Mouse (Mus musculus) small intestine, adult 2 months (tissue): ENCODE measurements around the gene Grm8.

ENCODE experiments used
- CTCF ChIP-seq: fragments of 200-500 bp; IDR thresholded peaks from 2 replicates; pipeline ENCODE4 v1.5.1; 2012; ENCODE audit warnings: low read depth, mild to moderate bottlenecking, control low read depth, inconsistent platforms, low read length, moderate library complexity, mixed read lengths; ENCODE audit not compliant: insufficient replicate concordance, insufficient read length; ENCODE audit errors: extremely low read depth
- POLR2A ChIP-seq: fragments of 200-500 bp; IDR thresholded peaks from 2 replicates; pipeline ENCODE4 v1.6.1; 2012; ENCODE audit warnings: low read depth, mild to moderate bottlenecking, control low read depth, inconsistent platforms, low read length, moderate library complexity

- TF ChIP-seq CTCF (no peak), POLR2A (no peak)
These were observed 652 bp downstream of the Grm8 start for GRCm38 (mm10) chr6:28134251-28134801.
